Mouse (Mus musculus): Measurements from ENCODE around the gene Hist1h1t. TPM values are rescaled to one million over a fixed set of nuclear protein-coding genes. Genes with fewer than 3 reads are reported as not detected.
A peak's percentile ranks its signal among the peaks of the same experiment; 100 is the strongest.

Gene Hist1h1t
- polyA plus RNA-seq, 1 experiment: not detected

DNA sequence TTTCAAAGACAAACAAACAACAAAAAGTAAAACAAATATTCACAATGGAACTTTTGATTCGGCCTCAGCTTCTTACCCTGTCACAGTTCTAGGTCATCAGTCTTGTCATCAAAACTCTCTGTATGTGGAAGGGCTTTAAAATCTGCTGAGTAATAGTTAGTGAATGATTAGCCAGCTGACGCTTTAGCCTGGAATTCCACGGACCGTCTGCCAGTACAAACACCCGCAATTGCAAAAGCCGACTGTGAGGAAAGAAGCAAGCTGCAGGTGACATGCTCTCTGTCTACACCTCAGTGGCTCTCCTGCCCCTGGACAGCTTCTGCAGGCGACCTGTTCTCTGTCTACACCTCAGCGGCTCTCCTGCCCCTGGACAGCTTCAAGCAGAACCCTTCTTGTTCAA is 34.9 kb downstream of the Hist1h1t start:
- no peak for DNase-seq (ENCODE audit: extremely low spot score in 1 of 2, low spot score in 1 of 2)

DNA sequence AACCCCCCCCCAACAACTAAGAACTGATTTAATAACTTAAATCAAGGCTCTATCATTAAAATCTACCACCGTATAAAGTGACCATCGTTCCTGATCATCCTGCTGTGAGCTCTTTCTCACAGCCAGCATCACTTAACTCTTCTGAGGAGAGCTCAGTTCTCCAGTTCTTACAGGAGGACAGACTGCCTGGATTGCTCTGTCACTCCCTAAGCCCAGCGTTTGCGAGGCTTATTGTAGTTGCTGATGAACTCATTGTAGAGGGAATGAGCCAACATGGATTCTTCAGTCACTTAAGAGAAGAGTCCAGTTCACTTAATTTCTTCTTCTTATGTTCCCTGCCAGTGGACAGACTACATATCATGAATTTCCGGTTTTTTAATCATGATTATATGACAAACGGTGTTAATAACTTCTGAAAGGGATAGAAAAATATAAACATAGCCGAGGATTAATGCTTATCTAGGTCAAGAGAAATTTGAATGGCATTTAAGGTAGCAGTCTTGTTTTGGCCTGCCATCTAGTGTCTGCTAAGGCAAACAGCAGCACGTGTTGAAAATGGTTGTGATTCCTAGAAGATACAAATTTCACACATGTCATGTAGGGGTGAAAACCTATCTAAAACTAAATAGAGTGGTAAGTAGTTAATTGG is 36.7 kb downstream of the Hist1h1t start:
- DNase-seq (ENCODE audit: extremely low spot score in 1 of 2, low spot score in 1 of 2): peak in 1 of 2 experiments; percentile 75

DNA sequence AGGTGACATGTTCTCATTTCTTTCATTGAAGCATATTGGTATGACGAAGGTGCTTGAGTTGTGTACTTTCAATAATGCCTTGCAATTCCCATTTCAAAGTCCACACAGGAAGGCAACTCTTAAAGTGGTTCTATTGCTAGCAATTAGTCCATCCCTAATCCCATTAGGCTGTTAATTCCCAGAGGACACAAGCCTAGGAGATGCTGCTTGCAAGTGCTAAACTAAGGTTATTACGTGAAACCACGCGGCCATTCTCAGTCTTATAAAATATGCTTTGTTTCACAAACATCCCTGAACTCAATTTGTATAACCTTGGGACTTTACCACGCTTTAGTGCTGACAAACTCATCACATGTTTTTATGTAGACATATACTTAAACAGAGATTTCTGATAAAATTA is 41.5 kb downstream of the Hist1h1t start:
- no peak for DNase-seq (ENCODE audit: extremely low spot score in 1 of 2, low spot score in 1 of 2)

DNA sequence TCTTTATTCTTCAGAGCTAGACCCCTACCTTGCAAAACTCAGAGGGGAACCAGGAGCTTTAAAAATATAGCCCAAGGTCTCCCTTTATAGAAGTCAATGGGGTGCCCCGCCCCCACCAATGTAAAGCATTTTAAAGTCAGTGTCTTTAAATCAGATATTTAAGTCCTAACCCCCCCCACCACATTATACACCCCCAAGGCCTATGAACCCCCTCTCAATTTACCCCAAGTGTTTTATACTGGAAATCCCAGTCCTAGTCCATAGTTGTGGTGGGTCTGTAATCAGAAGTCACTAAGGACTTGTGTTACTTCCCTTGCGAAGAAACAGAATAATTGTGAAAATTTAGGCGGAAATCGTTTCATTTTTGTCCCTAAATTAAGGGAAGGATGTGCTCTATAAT is 42.4 kb downstream of the Hist1h1t start:
- DNase-seq (ENCODE audit: extremely low spot score in 1 of 2, low spot score in 1 of 2): no peak

DNA sequence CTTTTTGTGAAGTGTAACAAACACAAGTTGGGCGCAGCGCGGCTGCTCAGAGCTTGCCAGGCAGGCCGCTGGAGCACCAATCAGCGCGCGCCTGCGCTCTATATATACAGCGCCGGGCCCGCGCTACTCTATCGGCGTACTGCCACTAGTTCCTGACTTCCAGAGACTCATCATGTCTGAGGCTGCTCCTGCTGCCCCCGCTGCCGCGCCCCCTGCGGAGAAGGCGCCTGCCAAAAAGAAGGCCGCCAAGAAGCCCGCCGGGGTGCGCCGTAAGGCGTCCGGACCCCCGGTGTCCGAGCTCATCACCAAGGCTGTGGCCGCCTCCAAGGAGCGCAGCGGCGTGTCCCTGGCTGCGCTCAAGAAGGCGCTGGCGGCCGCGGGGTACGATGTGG is 43.1 kb downstream of the Hist1h1t start, which contains the start of gene Hist1h1c:
Gene Hist1h1c, plus strand, starts transcription at position 132 of the 392 bp plus-strand sequence.
- peak; percentile 78 to 91 for DNase-seq (ENCODE audit: extremely low spot score in 1 of 2, low spot score in 1 of 2)

DNA sequence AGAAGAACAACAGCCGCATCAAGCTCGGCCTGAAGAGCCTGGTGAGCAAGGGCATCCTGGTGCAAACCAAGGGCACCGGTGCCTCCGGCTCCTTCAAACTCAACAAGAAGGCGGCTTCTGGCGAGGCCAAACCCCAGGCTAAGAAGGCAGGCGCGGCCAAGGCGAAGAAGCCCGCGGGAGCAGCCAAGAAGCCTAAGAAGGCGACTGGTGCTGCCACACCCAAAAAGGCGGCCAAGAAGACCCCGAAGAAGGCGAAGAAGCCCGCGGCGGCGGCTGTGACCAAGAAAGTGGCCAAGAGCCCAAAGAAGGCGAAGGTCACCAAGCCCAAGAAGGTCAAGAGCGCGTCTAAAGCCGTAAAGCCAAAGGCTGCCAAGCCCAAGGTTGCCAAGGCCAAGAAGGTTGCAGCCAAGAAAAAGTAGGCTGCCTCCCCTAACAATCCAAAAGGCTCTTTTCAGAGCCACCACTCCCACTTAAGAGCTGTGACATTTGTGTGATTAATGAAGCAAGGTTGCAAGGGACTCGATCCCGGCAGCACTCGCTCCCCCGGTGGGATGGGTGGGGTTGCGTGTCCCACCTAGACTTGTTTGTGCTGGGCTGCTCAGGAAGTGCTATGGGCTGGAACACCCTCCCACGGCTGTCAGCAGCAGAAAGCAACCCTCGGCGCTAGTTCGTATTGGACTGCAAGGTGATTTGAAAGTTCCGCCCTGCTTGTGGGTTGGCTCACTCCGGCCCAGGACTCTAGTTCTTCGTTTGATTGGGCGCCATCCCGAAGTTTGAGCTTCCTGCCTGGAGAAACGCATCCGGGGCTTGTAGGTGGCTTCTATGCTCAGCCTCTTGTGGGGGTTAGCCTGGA is 43.7 kb downstream of the Hist1h1t start:
- peak; percentile 96 to 97 for DNase-seq (ENCODE audit: extremely low spot score in 1 of 2, low spot score in 1 of 2)

DNA sequence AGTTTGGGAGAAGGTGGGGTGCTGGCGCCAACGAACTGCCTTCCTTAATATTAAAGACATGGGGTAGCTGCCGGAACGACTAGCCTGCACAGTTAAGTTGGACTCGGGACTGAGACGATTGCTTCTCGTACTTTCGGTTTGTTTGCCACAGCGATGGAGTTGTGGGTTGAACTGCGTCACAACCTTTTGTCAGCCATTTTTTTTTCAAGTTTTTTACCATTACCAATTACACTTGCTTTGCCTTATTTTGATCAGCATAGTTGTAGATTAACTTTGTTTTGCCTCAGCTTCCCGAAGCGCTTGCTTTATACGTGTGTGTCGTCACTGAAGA is 44.3 kb downstream of the Hist1h1t start:
- DNase-seq (ENCODE audit: extremely low spot score in 1 of 2, low spot score in 1 of 2): no peak

DNA sequence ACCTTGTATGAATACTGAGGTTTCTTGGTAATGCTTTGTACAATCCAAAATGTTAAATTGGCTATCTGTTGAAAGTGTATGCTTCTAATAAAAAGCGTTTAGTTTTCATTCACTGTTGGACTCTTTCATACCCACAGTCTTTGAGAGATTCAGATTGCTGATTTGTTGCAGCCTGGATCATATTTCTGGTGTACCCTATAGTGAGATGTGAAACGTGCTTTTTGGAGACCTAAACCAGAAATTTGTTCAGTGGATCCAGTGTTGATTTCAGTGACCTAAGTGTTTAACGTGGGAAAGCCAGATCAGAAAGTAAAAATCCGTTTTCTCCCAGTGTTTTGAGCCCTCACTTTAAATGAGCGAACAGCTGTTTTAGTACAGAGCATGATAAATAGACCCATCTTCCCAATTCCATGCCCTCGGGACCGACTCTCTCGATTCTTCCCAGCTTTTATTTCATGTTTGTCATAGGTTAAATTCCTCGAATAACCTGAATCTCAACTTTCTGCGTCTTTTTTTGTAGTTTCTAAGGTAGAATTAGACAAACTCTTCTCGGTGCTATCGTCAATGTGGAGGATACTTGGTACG is 44.7 kb downstream of the Hist1h1t start:
- DNase-seq (ENCODE audit: extremely low spot score in 1 of 2, low spot score in 1 of 2): no peak

DNA sequence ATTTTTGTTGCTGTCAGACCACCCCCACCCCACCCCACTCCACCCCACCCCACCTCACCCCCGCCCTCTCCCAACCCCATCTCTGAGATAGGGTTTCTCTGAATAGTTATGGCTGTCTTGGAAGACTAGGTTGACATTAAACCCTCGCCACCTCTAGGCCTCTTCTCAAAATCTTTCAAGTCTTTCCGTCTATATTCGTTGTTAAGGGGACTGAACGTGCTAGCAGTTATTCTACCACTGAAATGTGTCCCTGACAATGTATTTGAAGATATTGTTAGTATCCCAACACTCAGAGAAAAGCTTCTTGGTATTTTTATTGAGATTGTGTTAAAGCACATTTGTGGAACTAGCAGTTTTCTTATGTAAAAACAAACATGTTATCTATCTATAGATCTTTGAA is 45.3 kb downstream of the Hist1h1t start:
- DNase-seq (ENCODE audit: extremely low spot score in 1 of 2, low spot score in 1 of 2): no peak

DNA sequence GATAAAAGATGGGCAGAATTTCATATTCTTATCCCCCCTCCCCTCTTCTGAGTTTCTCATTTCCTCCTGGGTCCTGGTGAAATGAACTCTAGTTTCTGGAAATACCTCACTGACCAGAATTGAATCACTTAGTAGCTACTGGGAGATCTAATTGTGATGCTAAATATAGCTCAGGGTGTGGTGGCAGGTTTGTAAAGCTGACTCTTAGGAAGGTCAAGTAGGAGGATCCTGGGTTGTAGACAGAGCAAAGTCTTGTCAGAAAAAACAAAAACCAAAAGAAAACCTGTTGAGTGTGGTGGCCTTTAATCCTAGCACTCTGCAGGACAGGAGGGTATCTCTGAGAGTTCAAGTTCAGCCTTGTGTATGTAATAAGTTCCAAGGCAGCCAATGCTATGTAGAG is 46.4 kb downstream of the Hist1h1t start:
- no peak for DNase-seq (ENCODE audit: extremely low spot score in 1 of 2, low spot score in 1 of 2)

DNA sequence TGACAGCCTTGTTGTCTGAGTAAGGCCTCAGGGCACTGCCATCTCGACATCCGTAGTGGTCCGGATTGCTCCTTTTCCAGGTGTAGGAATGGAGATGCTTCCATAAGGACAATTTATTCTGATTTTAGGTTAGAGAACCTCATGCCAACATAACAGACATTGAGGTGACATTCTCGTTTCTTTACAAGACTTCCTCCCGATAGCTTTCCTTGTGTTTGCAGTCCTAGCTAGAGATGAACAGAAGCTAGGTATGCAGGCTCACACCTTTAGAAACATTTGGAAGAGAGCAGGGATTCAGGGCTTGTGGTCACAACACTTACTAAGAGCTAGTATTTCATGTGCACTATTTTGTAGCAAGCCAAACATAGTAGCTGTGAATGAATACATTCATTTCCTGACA is 47.6 kb downstream of the Hist1h1t start:
- DNase-seq (ENCODE audit: extremely low spot score in 1 of 2, low spot score in 1 of 2): no peak

DNA sequence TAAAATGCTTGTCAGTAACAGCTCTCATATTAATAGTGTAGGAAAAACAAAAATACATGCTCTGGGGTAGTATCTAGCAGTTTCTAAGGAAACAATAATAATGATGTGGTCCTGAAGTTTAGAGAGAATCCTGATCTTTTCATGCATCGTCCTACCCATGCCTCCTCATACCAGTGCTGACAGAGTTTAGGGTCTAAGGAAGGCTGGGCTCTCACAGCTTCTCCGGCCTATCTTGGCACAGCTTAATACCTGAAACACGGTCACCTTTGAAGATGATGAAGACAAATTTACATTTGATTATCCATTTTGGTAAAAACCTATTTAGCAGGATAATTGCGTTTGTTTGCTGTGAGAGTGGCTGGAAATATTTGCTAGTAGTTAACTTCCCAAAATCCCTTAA is 48.3 kb downstream of the Hist1h1t start:
- no peak for DNase-seq (ENCODE audit: extremely low spot score in 1 of 2, low spot score in 1 of 2)

DNA sequence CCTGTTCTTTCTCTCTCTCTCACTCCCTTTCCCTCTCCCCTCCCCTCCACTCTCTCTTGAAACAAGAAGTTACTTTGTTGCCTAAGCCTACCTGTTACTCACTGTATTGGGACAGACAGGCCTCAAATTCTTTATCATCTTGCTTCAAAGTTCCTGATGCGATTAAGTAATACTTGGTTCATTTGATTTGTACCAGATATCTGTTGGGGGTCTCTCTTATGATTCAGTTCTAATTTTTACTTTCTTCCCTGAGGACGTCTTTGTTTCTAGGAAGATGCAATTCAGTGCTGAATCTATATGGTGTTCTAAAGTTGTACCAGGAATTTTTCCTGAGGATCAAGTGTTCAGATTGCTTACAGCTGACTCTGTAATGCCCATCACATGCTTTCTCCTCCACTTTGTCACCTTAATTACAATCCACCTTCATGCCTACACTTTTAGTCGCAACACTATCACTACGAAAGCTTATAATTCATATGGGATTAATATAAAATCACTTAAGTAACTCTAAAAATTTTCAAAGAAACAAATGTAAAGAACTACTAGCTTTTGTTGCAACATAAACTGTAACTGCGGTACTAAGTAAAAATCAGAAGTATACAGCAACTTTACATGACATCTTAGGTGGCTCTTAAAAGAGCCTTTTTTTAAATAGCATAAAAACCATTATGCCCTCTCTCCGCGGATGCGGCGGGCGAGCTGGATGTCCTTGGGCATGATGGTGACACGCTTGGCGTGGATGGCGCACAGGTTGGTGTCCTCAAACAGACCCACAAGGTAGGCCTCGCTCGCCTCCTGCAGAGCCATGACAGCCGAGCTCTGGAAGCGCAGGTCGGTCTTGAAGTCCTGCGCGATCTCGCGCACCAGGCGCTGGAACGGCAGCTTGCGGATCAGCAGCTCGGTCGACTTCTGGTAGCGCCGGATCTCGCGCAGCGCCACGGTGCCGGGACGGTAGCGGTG is 49.1 kb downstream of the Hist1h1t start:
- no peak for DNase-seq (ENCODE audit: extremely low spot score in 1 of 2, low spot score in 1 of 2)

DNA sequence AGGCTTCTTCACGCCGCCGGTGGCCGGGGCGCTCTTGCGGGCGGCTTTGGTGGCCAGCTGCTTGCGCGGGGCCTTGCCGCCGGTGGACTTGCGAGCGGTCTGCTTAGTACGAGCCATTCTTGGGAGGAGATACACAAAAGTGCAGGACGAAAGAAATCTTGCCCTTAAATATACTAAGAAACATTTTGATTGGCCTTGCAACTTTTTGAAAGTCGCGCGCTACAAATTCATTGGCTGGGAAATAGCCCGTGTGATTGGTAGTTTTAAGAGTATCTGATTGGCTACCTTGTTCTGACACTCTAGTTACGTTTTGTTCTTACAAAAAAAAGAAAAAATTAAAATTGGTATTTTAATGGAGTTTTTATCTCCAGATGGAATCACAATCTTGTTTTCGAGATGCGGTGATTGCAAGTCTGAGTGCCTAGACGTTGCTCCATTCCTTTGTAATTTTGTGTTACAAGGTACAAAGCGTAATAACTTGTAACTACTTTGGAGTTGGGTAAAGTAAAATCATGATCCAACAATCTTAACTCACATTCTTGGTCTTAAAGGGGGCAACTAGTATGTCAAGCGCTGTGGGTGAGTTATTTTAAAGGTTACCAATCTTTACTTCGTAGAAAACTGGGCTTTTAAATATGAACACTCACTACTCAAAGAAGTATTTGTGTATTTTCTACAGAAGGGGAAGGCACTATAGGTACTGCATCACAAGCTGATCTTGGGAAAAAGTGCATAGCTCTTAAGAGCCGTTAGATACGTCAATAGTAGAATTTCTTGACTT is 50.0 kb downstream of the Hist1h1t start, which contains the start of gene Hist1h3c:
Gene Hist1h3c, minus strand, starts transcription at position 222 of the 781 bp plus-strand sequence.
- DNase-seq (ENCODE audit: extremely low spot score in 1 of 2, low spot score in 1 of 2): peak; percentile 75 to 93

Other genes with a start within 250 kb of the Hist1h1t start
- gene Btn1a1, start 229.9 kb upstream of the Hist1h1t start, polyA plus RNA-seq (2012; rRNA removed): 0.06 and 0.13 TPM in 2 replicates
- gene Btn2a2, start 207.0 kb upstream of the Hist1h1t start, polyA plus RNA-seq (2012; rRNA removed): 0.38 and 0.46 TPM in 2 replicates
- gene Hist1h4h, start 164.8 kb upstream of the Hist1h1t start, polyA plus RNA-seq (2012; rRNA removed): 26.6 and 33.5 TPM in 2 replicates
- gene Hist1h2af, start 161.9 kb upstream of the Hist1h1t start, polyA plus RNA-seq (2012; rRNA removed): 3.9 and 9.2 TPM in 2 replicates
- 0.46 and 0.82 TPM in 2 replicates for gene Hist1h3g, start 160.4 kb upstream of the Hist1h1t start, polyA plus RNA-seq (2012; rRNA removed)
- gene Hist1h2bh, start 152.4 kb upstream of the Hist1h1t start, polyA plus RNA-seq (2012; rRNA removed): 0.15 and 0.44 TPM in 2 replicates
- 0.22 and 0.59 TPM in 2 replicates for gene Hist1h3f, start 151.8 kb upstream of the Hist1h1t start, polyA plus RNA-seq (2012; rRNA removed)
- gene Hist1h4f, start 144.2 kb upstream of the Hist1h1t start, polyA plus RNA-seq (2012; rRNA removed): 2.8 and 3.7 TPM in 2 replicates
- gene Hist1h1d, start 142.6 kb upstream of the Hist1h1t start, polyA plus RNA-seq (2012; rRNA removed): 0.14 and 0.19 TPM in 2 replicates
- gene Hist1h3e, start 133.4 kb upstream of the Hist1h1t start, polyA plus RNA-seq (2012; rRNA removed): 2.2 and 3.3 TPM in 2 replicates
- 0.56 and 1.7 TPM in 2 replicates for gene Hist1h2ae, start 124.6 kb upstream of the Hist1h1t start, polyA plus RNA-seq (2012; rRNA removed)
- 9.7 and 10.4 TPM in 2 replicates for gene Hist1h2bg, start 124.4 kb upstream of the Hist1h1t start, polyA plus RNA-seq (2012; rRNA removed)
- gene Hist1h2bf, start 121.6 kb upstream of the Hist1h1t start, polyA plus RNA-seq (2012; rRNA removed): 0.80 and 1.6 TPM in 2 replicates
- 1.6 and 1.9 TPM in 2 replicates for gene Hist1h2ad, start 121.4 kb upstream of the Hist1h1t start, polyA plus RNA-seq (2012; rRNA removed)
- 2.8 and 3.4 TPM in 2 replicates for gene Hist1h3d, start 120.1 kb upstream of the Hist1h1t start, polyA plus RNA-seq (2012; rRNA removed)
- 3.4 and 4.3 TPM in 2 replicates for gene Hist1h4d, start 114.2 kb upstream of the Hist1h1t start, polyA plus RNA-seq (2012; rRNA removed)
- 4.3 and 4.7 TPM in 2 replicates for gene Hist1h2be, start 74.7 kb upstream of the Hist1h1t start, polyA plus RNA-seq (2012; rRNA removed)
- gene Hist1h1e, start 73.3 kb upstream of the Hist1h1t start, polyA plus RNA-seq (2012; rRNA removed): 2.8 and 3.3 TPM in 2 replicates
- gene Hist1h2ac, start 11.9 kb upstream of the Hist1h1t start, polyA plus RNA-seq (2012; rRNA removed): 1.7 and 2.1 TPM in 2 replicates
- gene Hist1h2bc, start 11.6 kb upstream of the Hist1h1t start, polyA plus RNA-seq (2012; rRNA removed): 154 and 172 TPM in 2 replicates
- gene Hist1h4c, start 2.6 kb downstream of the Hist1h1t start, polyA plus RNA-seq (2012; rRNA removed): 3.1 and 3.3 TPM in 2 replicates
- gene Hfe, start 15.0 kb downstream of the Hist1h1t start, polyA plus RNA-seq (2012; rRNA removed): 3.8 and 4.4 TPM in 2 replicates
- 40.7 and 52.1 TPM in 2 replicates for gene Hist1h1c, start 43.0 kb downstream of the Hist1h1t start, polyA plus RNA-seq (2012; rRNA removed)
- 0.24 and 0.46 TPM in 2 replicates for gene Hist1h3c, start 49.8 kb downstream of the Hist1h1t start, polyA plus RNA-seq (2012; rRNA removed)
- gene Hist1h2bb, start 50.9 kb downstream of the Hist1h1t start, polyA plus RNA-seq (2012; rRNA removed): 0.74 and 1.3 TPM in 2 replicates
- gene Hist1h2ab, start 55.3 kb downstream of the Hist1h1t start, polyA plus RNA-seq (2012; rRNA removed): 0.82 and 2.8 TPM in 2 replicates
- 0.76 and 1.1 TPM in 2 replicates for gene Hist1h3b, start 56.5 kb downstream of the Hist1h1t start, polyA plus RNA-seq (2012; rRNA removed)
- 2.9 and 4.5 TPM in 2 replicates for gene Hist1h4b, start 61.2 kb downstream of the Hist1h1t start, polyA plus RNA-seq (2012; rRNA removed)
- gene Hist1h4a, start 65.4 kb downstream of the Hist1h1t start, polyA plus RNA-seq (2012; rRNA removed): 3.8 and 4.6 TPM in 2 replicates
- 0.86 and 1.2 TPM in 2 replicates for gene Hist1h3a, start 66.6 kb downstream of the Hist1h1t start, polyA plus RNA-seq (2012; rRNA removed)
- gene Hist1h1a, start 67.9 kb downstream of the Hist1h1t start, polyA plus RNA-seq (2012; rRNA removed): 0.36 and 0.58 TPM in 2 replicates
- gene Trim38, start 74.1 kb downstream of the Hist1h1t start, polyA plus RNA-seq (2012; rRNA removed): 0.24 and 0.40 TPM in 2 replicates
- 0.02 and 0.04 TPM in 2 replicates for gene Slc17a2, start 111.2 kb downstream of the Hist1h1t start, polyA plus RNA-seq (2012; rRNA removed)
- gene Slc17a3, start 143.6 kb downstream of the Hist1h1t start, polyA plus RNA-seq (2012; rRNA removed): not detected in 2 replicates
- not detected in 2 replicates for gene Slc17a1, start 171.9 kb downstream of the Hist1h1t start, polyA plus RNA-seq (2012; rRNA removed)
- not detected in 2 replicates for gene Slc17a4, start 219.2 kb downstream of the Hist1h1t start, polyA plus RNA-seq (2012; rRNA removed)
- gene Hist1h2ba, start 238.3 kb downstream of the Hist1h1t start, polyA plus RNA-seq (2012; rRNA removed): not detected in 2 replicates
- gene Hist1h2aa, start 238.6 kb downstream of the Hist1h1t start, polyA plus RNA-seq (2012; rRNA removed): not detected in 2 replicates

Data from frontal cortex, adult 2 months (tissue).